Comparison of ENCODE assay signal across 8 mouse cellular contexts in the genomic region with DNA sequence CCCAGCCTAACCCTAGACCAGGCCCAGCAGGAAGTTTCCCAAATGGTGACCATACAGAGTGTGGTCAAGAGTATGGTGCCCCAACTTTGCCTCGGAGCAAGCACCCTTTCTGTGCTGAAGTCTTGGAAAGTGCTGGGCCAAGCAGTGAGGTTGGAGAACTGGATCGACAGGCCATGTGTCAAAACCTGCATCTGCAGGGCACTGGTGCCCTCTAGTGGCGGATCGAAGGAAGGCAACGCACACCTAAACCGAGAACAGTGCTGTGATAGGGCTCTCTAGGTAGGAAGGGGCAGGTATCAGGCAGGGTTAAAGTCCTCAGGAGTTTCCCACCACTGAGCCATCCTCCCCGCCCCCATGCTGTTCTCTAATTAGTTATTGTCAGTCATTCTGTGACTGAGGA. TPM values are rescaled to one million over a fixed set of nuclear protein-coding genes. Genes with fewer than 3 reads are reported as not detected.
DNase-seq lines count a peak whose midpoint lies in the region; ATAC-seq and TF ChIP-seq lines count a peak whose summit lies in the region.

No protein-coding gene starts in this region.

- H3K27me3 ChIP-seq in heart, adult 2 months (ENCODE audit: control insufficient read depth, insufficient read depth, low read length): no peaks in the 10 kb centered on the region
- no peaks in the 10 kb centered on the region for H3K27me3 ChIP-seq in kidney, embryonic 14.5 days (ENCODE audit: control insufficient read depth, insufficient read depth, low read length)
- no peaks in the 10 kb centered on the region for H3K27me3 ChIP-seq in liver, embryonic 11.5 days (replicated peaks; ENCODE audit: control insufficient read depth, insufficient read depth, low read length)
- H3K27me3 ChIP-seq in neural tube, embryonic 11.5 days (ENCODE audit: control insufficient read depth, insufficient read depth, low read length): no peaks in the 10 kb centered on the region
- H3K27me3 ChIP-seq in stomach, embryonic 15.5 days (replicated peaks): no peaks in the 10 kb centered on the region

- H3K4me3 ChIP-seq in heart, adult 2 months: no peak overlapping the region
- no peak overlapping the region for H3K4me3 ChIP-seq in kidney, embryonic 14.5 days (ENCODE audit: low read length)
- no peak overlapping the region for H3K4me3 ChIP-seq in liver, embryonic 11.5 days (ENCODE audit: low read depth, low read length)
- H3K4me3 ChIP-seq in neural tube, embryonic 11.5 days (ENCODE audit: low read depth, low read length): no peak overlapping the region
- no peak overlapping the region for H3K4me3 ChIP-seq in stomach, embryonic 15.5 days (replicated peaks)

- TF ChIP-seq POLR2A in heart, adult 2 months (IDR thresholded peaks at IDR 0.05; ENCODE audit: insufficient read depth, low read depth, low read length): no peak

- no peaks in the 10 kb centered on the region; the same call in 1 of the 2 replicates for H3K4me1 ChIP-seq in heart, adult 2 months (ENCODE audit: control insufficient read depth, insufficient read depth, low read length)
- no peaks in the 10 kb centered on the region for H3K4me1 ChIP-seq in kidney, embryonic 14.5 days (ENCODE audit: control insufficient read depth, insufficient read depth, low read length)
- H3K4me1 ChIP-seq in liver, embryonic 11.5 days (replicated peaks; ENCODE audit: control insufficient read depth, insufficient read depth, low read length): no peaks in the 10 kb centered on the region
- peaks cover 4% of the 10 kb centered on the region; the same call in 1 of the 2 replicates for H3K4me1 ChIP-seq in neural tube, embryonic 11.5 days (ENCODE audit: control insufficient read depth, insufficient read depth, low read length)
- H3K4me1 ChIP-seq in stomach, embryonic 15.5 days: no peaks in the 10 kb centered on the region

- H3K79me2 ChIP-seq in heart, adult 2 months (replicated peaks; ENCODE audit: control insufficient read depth, insufficient read depth, low read length): no peaks in the 10 kb centered on the region

- no peaks in the 10 kb centered on the region for H3K36me3 ChIP-seq in heart, adult 2 months (ENCODE audit: control insufficient read depth, insufficient read depth, low read length)
- no peaks in the 10 kb centered on the region for H3K36me3 ChIP-seq in kidney, embryonic 14.5 days (ENCODE audit: control insufficient read depth, insufficient read depth, low read length)
- no peaks in the 10 kb centered on the region for H3K36me3 ChIP-seq in liver, embryonic 11.5 days (ENCODE audit: control insufficient read depth, insufficient read depth, low read length)
- no peaks in the 10 kb centered on the region for H3K36me3 ChIP-seq in neural tube, embryonic 11.5 days (ENCODE audit: control insufficient read depth, insufficient read depth, low read length)
- H3K36me3 ChIP-seq in stomach, embryonic 15.5 days: no peaks in the 10 kb centered on the region

- no peak overlapping the region for H3K9ac ChIP-seq in heart, adult 2 months (ENCODE audit: low read depth, low read length)
- no peak overlapping the region for H3K9ac ChIP-seq in kidney, embryonic 14.5 days (ENCODE audit: low read depth, low read length)
- H3K9ac ChIP-seq in liver, embryonic 11.5 days (ENCODE audit: low read depth, low read length): no peak overlapping the region
- H3K9ac ChIP-seq in neural tube, embryonic 11.5 days (ENCODE audit: low read length): no peak overlapping the region
- no peak overlapping the region for H3K9ac ChIP-seq in stomach, embryonic 15.5 days

- under 1% methylated on average over 7 of the region's 7 CpGs for WGBS in heart, adult 2 months
- under 1% methylated on average over 7 of the region's 7 CpGs for WGBS in kidney, embryonic 14.5 days
- 4% methylated on average over 7 of the region's 7 CpGs for WGBS in liver, embryonic 11.5 days
- 1% methylated on average over 7 of the region's 7 CpGs for WGBS in neural tube, embryonic 11.5 days
- WGBS in stomach, embryonic 15.5 days: under 1% methylated on average over 7 of the region's 7 CpGs

- H3K4me2 ChIP-seq in kidney, embryonic 14.5 days (replicated peaks; ENCODE audit: low read depth, low read length): no peak overlapping the region
- H3K4me2 ChIP-seq in liver, embryonic 11.5 days: no peak overlapping the region
- no peak overlapping the region for H3K4me2 ChIP-seq in neural tube, embryonic 11.5 days (ENCODE audit: low read depth)
- H3K4me2 ChIP-seq in stomach, embryonic 15.5 days: no peak overlapping the region

- TF ChIP-seq CTCF in heart, adult 2 months (IDR thresholded peaks at IDR 0.05): peak; percentile 93

- H3K27ac ChIP-seq in heart, adult 2 months: no peak overlapping the region
- no peak overlapping the region for H3K27ac ChIP-seq in kidney, embryonic 14.5 days (ENCODE audit: low read depth, low read length)
- H3K27ac ChIP-seq in liver, embryonic 11.5 days (ENCODE audit: low read depth, low read length): no peak overlapping the region
- H3K27ac ChIP-seq in neural tube, embryonic 11.5 days (ENCODE audit: low read depth, low read length): no peak overlapping the region
- no peak overlapping the region for H3K27ac ChIP-seq in stomach, embryonic 15.5 days

- TF ChIP-seq EP300 in heart, adult 2 months (IDR thresholded peaks at IDR 0.05; ENCODE audit: insufficient read depth, low read depth, low read length): peak; percentile 97

- peak; percentile 27 for DNase-seq in 3134 (ENCODE audit: extremely low read depth, insufficient read length, low spot score)
- DNase-seq in adipocyte (ENCODE audit: low spot score): peak; percentile 86
- DNase-seq in embryo, embryonic 10.5 days (ENCODE audit: low spot score): peak; percentile 89
- DNase-seq in heart, adult 2 months: peak; percentile 73 to 81
- peak; percentile 73 for DNase-seq in liver, embryonic 11.5 days (ENCODE audit: low spot score)
- peak; percentile 86 for DNase-seq in neural tube, embryonic 11.5 days (ENCODE audit: low spot score)

- peak; percentile 68; the same call in 1 of the 2 replicates for ATAC-seq in kidney, embryonic 14.5 days (ENCODE audit: low FRiP score, low TSS enrichment)
- no peak for ATAC-seq in liver, embryonic 11.5 days (replicated peaks; ENCODE audit: low FRiP score)
- ATAC-seq in neural tube, embryonic 11.5 days (ENCODE audit: insufficient read depth, low FRiP score, low TSS enrichment): no peak
- peak; percentile 65 for ATAC-seq in stomach, embryonic 15.5 days (ENCODE audit: insufficient read depth, low FRiP score, low read depth)

- intact Hi-C loops in heart, adult 2 months (cut with DNase I): loop anchor here (1.0 to 5.0 kb wide), 3 partner anchors 514 to 869 kb away; no protein-coding TSS in a partner anchor

- no peaks in the 10 kb centered on the region for H3K9me3 ChIP-seq in kidney, embryonic 14.5 days (ENCODE audit: control insufficient read depth, low read length)
- H3K9me3 ChIP-seq in liver, embryonic 11.5 days (ENCODE audit: control insufficient read depth, low read length): no peaks in the 10 kb centered on the region
- H3K9me3 ChIP-seq in neural tube, embryonic 11.5 days (ENCODE audit: control insufficient read depth, low read length): no peaks in the 10 kb centered on the region
- H3K9me3 ChIP-seq in stomach, embryonic 15.5 days: no peaks in the 10 kb centered on the region

RNA-seq across cellular contexts. Expression of gene Prr5, which starts 37.9 kb away (rescaled TPM):
- total RNA-seq in heart, adult 2 months (2021): 1 to 10 TPM; 2.8 to 4.9 TPM
- polyA plus RNA-seq in heart, adult 2 months (2012; rRNA removed): 5.9 and 8.1 TPM in 2 replicates
- 27.2 and 34.8 TPM in 2 replicates for polyA plus RNA-seq in kidney, embryonic 14.5 days (2014; fragmentation: Nextera tagmentation; extraction: Ambion mirVana)
- 17.7 and 20.4 TPM in 2 replicates for polyA plus RNA-seq in liver, embryonic 11.5 days (2014; fragmentation: Nextera tagmentation; extraction: Ambion mirVana)
- polyA plus RNA-seq in neural tube, embryonic 11.5 days (2014; fragmentation: Nextera tagmentation; extraction: Ambion mirVana): 17.5 and 19.3 TPM in 2 replicates
- 40.1 and 42.1 TPM in 2 replicates for polyA plus RNA-seq in stomach, embryonic 15.5 days (2015; fragmentation: Nextera tagmentation; extraction: Ambion mirVana)

Comparison
In these comparisons a context has a peak if more than half of its experiments do, and no peak if none do; other contexts are left out.
1. DNase-seq: peak in every context shown above with its lines; median percentile 89 in embryo, embryonic 10.5 days; 86 in adipocyte; 86 in neural tube, embryonic 11.5 days; 77 in heart, adult 2 months; 73 in liver, embryonic 11.5 days; 27 in 3134.
2. ATAC-seq: peak in kidney, embryonic 14.5 days (single experiment) and stomach, embryonic 15.5 days (single experiment); none in liver, embryonic 11.5 days (single experiment) and neural tube, embryonic 11.5 days (single experiment).